Mouse (Mus musculus) heart, embryonic 11.5 days (tissue): Measurements from ENCODE around the gene Il1rapl1. TPM values are rescaled to one million over a fixed set of nuclear protein-coding genes. Genes with fewer than 3 reads are reported as not detected.

ENCODE experiments used
- ATAC-seq: fragments of 200-750 bp; cut with Nextera tagmentation; replicated peaks from 2 replicates; pipeline ENCODE4 v1.8.0; 2017; ENCODE audit warnings: moderate library complexity; ENCODE audit not compliant: insufficient number of reproducible peaks, low FRiP score, low TSS enrichment
- H3K27ac ChIP-seq: fragments of 300-500 bp; sonication (generic); 2 replicates; pipeline ENCODE4 v1.5.1; 2014; ENCODE audit warnings: mild to moderate bottlenecking, low read depth, low read length
- H3K27me3 ChIP-seq: fragments of 300-500 bp; sonication (generic); 2 replicates; pipeline ENCODE4 v1.6.1; 2014; ENCODE audit warnings: mild to moderate bottlenecking, low read length, mixed read lengths; ENCODE audit not compliant: control insufficient read depth, insufficient read depth
- H3K36me3 ChIP-seq: fragments of 300-500 bp; sonication (generic); 2 replicates; pipeline ENCODE4 v1.6.1; 2014; ENCODE audit warnings: mild to moderate bottlenecking, low read length, moderate library complexity, mixed read lengths; ENCODE audit not compliant: control insufficient read depth, insufficient read depth
- H3K4me1 ChIP-seq: fragments of 300-500 bp; sonication (generic); 2 replicates; pipeline ENCODE4 v1.6.1; 2014; ENCODE audit warnings: low read length; ENCODE audit not compliant: control insufficient read depth, insufficient read depth
- H3K4me2 ChIP-seq: fragments of 300-500 bp; sonication (generic); 2 replicates; pipeline ENCODE4 v1.6.1; 2014; ENCODE audit warnings: mild to moderate bottlenecking, moderate library complexity
- H3K4me3 ChIP-seq: fragments of 300-500 bp; sonication (generic); 2 replicates; pipeline ENCODE4 v1.5.1; 2014; ENCODE audit warnings: low read depth, low read length
- H3K9ac ChIP-seq: fragments of 300-500 bp; sonication (generic); 2 replicates; pipeline ENCODE4 v1.6.1; 2014; ENCODE audit warnings: mild to moderate bottlenecking, low read depth, low read length, moderate library complexity
- H3K9me3 ChIP-seq: fragments of 300-500 bp; sonication (generic); replicated peaks from 2 replicates; pipeline ENCODE4 v1.6.1; 2016; ENCODE audit warnings: low read length; ENCODE audit not compliant: control insufficient read depth
- WGBS: fragments of 180-500 bp; shearing (Covaris S2); extraction: QIAGEN DNeasy Blood & Tissue Kit; methylation state at CpG from one replicate; pipeline ENCODE4 v1.1.7; 2014; ENCODE audit not compliant: insufficient replicate concordance; 5-methylcytosine and 5-hydroxymethylcytosine counted together
- polyA plus RNA-seq: library from polyadenylated mRNA; unstranded; fragments of >200 nt; fragmentation: Nextera tagmentation; extraction: Ambion mirVana; gene quantifications from 2 replicates; pipeline ENCODE4 v1.2.1, GENCODE M21; 2014

Gene Il1rapl1
- polyA plus RNA-seq, 1 experiment from 2014 or later, result 0.19 TPM

GRCm38 (mm10) chrX:86808218-86808617 lies 1307.2 kb downstream of the Il1rapl1 start:
- H3K27me3 ChIP-seq, result no peaks in the 10 kb centered on the region
- no peak overlapping the region for H3K27ac ChIP-seq
- no peak overlapping the region for H3K9ac ChIP-seq
- no peaks in the 10 kb centered on the region for H3K36me3 ChIP-seq
- no peak overlapping the region for H3K4me2 ChIP-seq
- H3K4me1 ChIP-seq, result no peaks in the 10 kb centered on the region
- WGBS, result 71% methylated on average over 3 of the region's 3 CpGs
- no peak overlapping the region for H3K4me3 ChIP-seq
- ATAC-seq, result no peak
- H3K9me3 ChIP-seq, result no peaks in the 10 kb centered on the region

GRCm38 (mm10) chrX:86802725-86803124 lies 1312.7 kb downstream of the Il1rapl1 start:
- Histone ChIP-seq H3K27me3 (no peaks in the 10 kb centered on the region), H3K36me3 (no peaks in the 10 kb centered on the region), H3K27ac (no peak overlapping the region), H3K4me3 (no peak overlapping the region), H3K4me2 (no peak overlapping the region), H3K9me3 (no peaks in the 10 kb centered on the region), H3K4me1 (no peaks in the 10 kb centered on the region), H3K9ac (no peak overlapping the region)
- 62% methylated on average over 2 of the region's 2 CpGs for WGBS
- no peak for ATAC-seq

GRCm38 (mm10) chrX:86728803-86729202 lies 1386.6 kb downstream of the Il1rapl1 start:
- Histone ChIP-seq H3K4me2 (no peak overlapping the region), H3K36me3 (no peaks in the 10 kb centered on the region), H3K9me3 (no peaks in the 10 kb centered on the region), H3K9ac (no peak overlapping the region), H3K27ac (no peak overlapping the region), H3K4me1 (no peaks in the 10 kb centered on the region), H3K4me3 (no peak overlapping the region), H3K27me3 (no peaks in the 10 kb centered on the region)
- ATAC-seq, result no peak
- WGBS, result 54% methylated on average over 3 of the region's 3 CpGs
